Mouse (Mus musculus): ENCODE measurements around the gene Otx1. TPM values are rescaled to one million over a fixed set of nuclear protein-coding genes. Genes with fewer than 3 reads are reported as not detected.

The Otx1 gene
- 0.40 and 0.60 TPM in 2 replicates for polyA plus RNA-seq (2011; ENCODE audit: insufficient read depth, insufficient read length, low read depth, missing spikeins)

GRCm38 (mm10) chr11:22002783-22003340, at the start of gene Otx1:
Gene Otx1, minus strand, starts transcription at chr11:22002897.
- H3K4me3 ChIP-seq (ENCODE audit: low read depth, low read length), result peak within 1 kb of the TSS; percentile 64
- H3K4me1 ChIP-seq (ENCODE audit: control insufficient read depth, insufficient read depth, low read length), result no peaks in the 10 kb centered on the region
- H3K36me3 ChIP-seq (ENCODE audit: control insufficient read depth, insufficient read depth, low read length, poor library complexity, severe bottlenecking), result no peaks in the 10 kb centered on the region
- H3K27ac ChIP-seq (ENCODE audit: insufficient read depth, low read length), result no peak within 1 kb of the TSS
- peak within 1 kb of the TSS; percentile 79 for H3K9ac ChIP-seq (ENCODE audit: low read depth, poor library complexity, severe bottlenecking)
- peaks cover 67% of the 10 kb centered on the region for H3K27me3 ChIP-seq (ENCODE audit: control insufficient read depth, insufficient read depth, low read length, poor library complexity, severe bottlenecking)
- peaks cover 8% of the 10 kb centered on the region for H3K9me3 ChIP-seq (replicated peaks; ENCODE audit: control insufficient read depth, insufficient read depth, low read length, poor library complexity, severe bottlenecking)
- TF ChIP-seq EP300 (IDR thresholded peaks at IDR 0.05; ENCODE audit: insufficient read depth, low read depth, low read length) (no peak), CTCF (IDR thresholded peaks at IDR 0.05; ENCODE audit: low read depth, low read length) (no peak), POLR2A (IDR thresholded peaks at IDR 0.05; ENCODE audit: insufficient read depth, low read length) (no peak)

GRCm38 (mm10) chr11:22050864-22051263, 48.2 kb upstream of the Otx1 start:
- H3K27ac ChIP-seq (ENCODE audit: insufficient read depth, low read length), result no peak overlapping the region
- no peak overlapping the region for H3K4me3 ChIP-seq (ENCODE audit: low read depth, low read length)
- TF ChIP-seq EP300 (IDR thresholded peaks at IDR 0.05; ENCODE audit: insufficient read depth, low read depth, low read length), result no peak
- TF ChIP-seq CTCF (IDR thresholded peaks at IDR 0.05; ENCODE audit: low read depth, low read length), result no peak
- no peak for TF ChIP-seq POLR2A (IDR thresholded peaks at IDR 0.05; ENCODE audit: insufficient read depth, low read length)
- H3K9ac ChIP-seq (ENCODE audit: low read depth, poor library complexity, severe bottlenecking), result no peak overlapping the region
- H3K4me1 ChIP-seq (ENCODE audit: control insufficient read depth, insufficient read depth, low read length), result no peaks in the 10 kb centered on the region
- H3K36me3 ChIP-seq (ENCODE audit: control insufficient read depth, insufficient read depth, low read length, poor library complexity, severe bottlenecking), result no peaks in the 10 kb centered on the region
- no peaks in the 10 kb centered on the region for H3K27me3 ChIP-seq (ENCODE audit: control insufficient read depth, insufficient read depth, low read length, poor library complexity, severe bottlenecking)
- no peaks in the 10 kb centered on the region for H3K9me3 ChIP-seq (replicated peaks; ENCODE audit: control insufficient read depth, insufficient read depth, low read length, poor library complexity, severe bottlenecking)

- no peak overlapping the region for H3K4me3 ChIP-seq (ENCODE audit: low read depth, low read length)
- TF ChIP-seq CTCF (IDR thresholded peaks at IDR 0.05; ENCODE audit: low read depth, low read length) (no peak), EP300 (IDR thresholded peaks at IDR 0.05; ENCODE audit: insufficient read depth, low read depth, low read length) (no peak), POLR2A (IDR thresholded peaks at IDR 0.05; ENCODE audit: insufficient read depth, low read length) (no peak)
- H3K4me1 ChIP-seq (ENCODE audit: control insufficient read depth, insufficient read depth, low read length), result no peaks in the 10 kb centered on the region
- H3K9ac ChIP-seq (ENCODE audit: low read depth, poor library complexity, severe bottlenecking), result no peak overlapping the region
- no peaks in the 10 kb centered on the region for H3K27me3 ChIP-seq (ENCODE audit: control insufficient read depth, insufficient read depth, low read length, poor library complexity, severe bottlenecking)
- H3K9me3 ChIP-seq (replicated peaks; ENCODE audit: control insufficient read depth, insufficient read depth, low read length, poor library complexity, severe bottlenecking), result no peaks in the 10 kb centered on the region
- no peak overlapping the region for H3K27ac ChIP-seq (ENCODE audit: insufficient read depth, low read length)
- no peaks in the 10 kb centered on the region for H3K36me3 ChIP-seq (ENCODE audit: control insufficient read depth, insufficient read depth, low read length, poor library complexity, severe bottlenecking)
These were observed 37.2 kb upstream of the Otx1 start for GRCm38 (mm10) chr11:22039854-22040426.

DNA sequence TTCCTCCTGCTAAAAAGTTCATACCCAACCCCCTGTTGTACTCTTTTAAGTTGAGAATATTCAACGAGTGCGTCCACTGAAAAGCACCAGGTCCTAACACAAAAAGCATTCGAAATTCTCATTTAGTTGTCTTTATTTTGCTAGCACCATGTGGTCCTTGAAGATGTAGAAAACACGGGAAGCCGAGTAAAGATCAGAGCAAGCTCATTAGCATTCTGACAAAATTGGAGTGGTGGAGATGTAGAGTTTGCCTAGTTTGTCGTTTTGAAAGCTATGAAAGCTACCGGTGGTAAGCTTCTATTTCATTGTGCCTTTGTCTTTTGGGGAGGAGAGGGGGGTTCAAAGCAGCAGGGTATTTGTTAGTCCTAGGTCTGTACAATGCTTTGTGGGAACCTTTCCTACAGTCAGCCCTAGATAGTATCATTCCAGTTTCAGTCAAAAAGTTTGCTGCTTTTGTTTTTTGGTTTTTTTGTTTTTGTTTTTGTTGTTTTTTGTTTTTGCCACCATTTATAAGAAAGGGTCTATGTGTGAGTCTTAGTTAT, 31.9 kb upstream of the Otx1 start:
- Histone ChIP-seq H3K4me3 (ENCODE audit: low read depth, low read length) (no peak overlapping the region), H3K27me3 (ENCODE audit: control insufficient read depth, insufficient read depth, low read length, poor library complexity, severe bottlenecking) (no peaks in the 10 kb centered on the region), H3K9me3 (replicated peaks; ENCODE audit: control insufficient read depth, insufficient read depth, low read length, poor library complexity, severe bottlenecking) (no peaks in the 10 kb centered on the region), H3K27ac (ENCODE audit: insufficient read depth, low read length) (no peak overlapping the region), H3K36me3 (ENCODE audit: control insufficient read depth, insufficient read depth, low read length, poor library complexity, severe bottlenecking) (no peaks in the 10 kb centered on the region), H3K9ac (ENCODE audit: low read depth, poor library complexity, severe bottlenecking) (no peak overlapping the region), H3K4me1 (ENCODE audit: control insufficient read depth, insufficient read depth, low read length) (no peaks in the 10 kb centered on the region)
- TF ChIP-seq CTCF (IDR thresholded peaks at IDR 0.05; ENCODE audit: low read depth, low read length) (no peak), EP300 (IDR thresholded peaks at IDR 0.05; ENCODE audit: insufficient read depth, low read depth, low read length) (no peak), POLR2A (IDR thresholded peaks at IDR 0.05; ENCODE audit: insufficient read depth, low read length) (no peak)

GRCm38 (mm10) chr11:22033582-22033981, 30.9 kb upstream of the Otx1 start:
- no peak overlapping the region for H3K9ac ChIP-seq (ENCODE audit: low read depth, poor library complexity, severe bottlenecking)
- no peak overlapping the region for H3K27ac ChIP-seq (ENCODE audit: insufficient read depth, low read length)
- no peak for TF ChIP-seq EP300 (IDR thresholded peaks at IDR 0.05; ENCODE audit: insufficient read depth, low read depth, low read length)
- TF ChIP-seq CTCF (IDR thresholded peaks at IDR 0.05; ENCODE audit: low read depth, low read length), result no peak
- no peak for TF ChIP-seq POLR2A (IDR thresholded peaks at IDR 0.05; ENCODE audit: insufficient read depth, low read length)
- no peak overlapping the region for H3K4me3 ChIP-seq (ENCODE audit: low read depth, low read length)
- no peaks in the 10 kb centered on the region for H3K27me3 ChIP-seq (ENCODE audit: control insufficient read depth, insufficient read depth, low read length, poor library complexity, severe bottlenecking)
- H3K4me1 ChIP-seq (ENCODE audit: control insufficient read depth, insufficient read depth, low read length), result no peaks in the 10 kb centered on the region
- no peaks in the 10 kb centered on the region for H3K9me3 ChIP-seq (replicated peaks; ENCODE audit: control insufficient read depth, insufficient read depth, low read length, poor library complexity, severe bottlenecking)
- H3K36me3 ChIP-seq (ENCODE audit: control insufficient read depth, insufficient read depth, low read length, poor library complexity, severe bottlenecking), result no peaks in the 10 kb centered on the region

- H3K4me3 ChIP-seq (ENCODE audit: low read depth, low read length), result no peak overlapping the region
- H3K27me3 ChIP-seq (ENCODE audit: control insufficient read depth, insufficient read depth, low read length, poor library complexity, severe bottlenecking), result no peaks in the 10 kb centered on the region
- no peak overlapping the region for H3K27ac ChIP-seq (ENCODE audit: insufficient read depth, low read length)
- no peaks in the 10 kb centered on the region for H3K4me1 ChIP-seq (ENCODE audit: control insufficient read depth, insufficient read depth, low read length)
- TF ChIP-seq EP300 (IDR thresholded peaks at IDR 0.05; ENCODE audit: insufficient read depth, low read depth, low read length), result no peak
- TF ChIP-seq CTCF (IDR thresholded peaks at IDR 0.05; ENCODE audit: low read depth, low read length), result no peak
- TF ChIP-seq POLR2A (IDR thresholded peaks at IDR 0.05; ENCODE audit: insufficient read depth, low read length), result no peak
- H3K36me3 ChIP-seq (ENCODE audit: control insufficient read depth, insufficient read depth, low read length, poor library complexity, severe bottlenecking), result no peaks in the 10 kb centered on the region
- H3K9ac ChIP-seq (ENCODE audit: low read depth, poor library complexity, severe bottlenecking), result no peak overlapping the region
- no peaks in the 10 kb centered on the region for H3K9me3 ChIP-seq (replicated peaks; ENCODE audit: control insufficient read depth, insufficient read depth, low read length, poor library complexity, severe bottlenecking)
These were observed 17.9 kb upstream of the Otx1 start for GRCm38 (mm10) chr11:22020602-22021001.

Data from ES-Bruce4 (cell line).